Mouse (Mus musculus) splenic B cell, adult 2 months (primary cell): Measurements from ENCODE around the gene Gfy.

Source experiments
- DNase-seq: peaks from one replicate; pipeline ENCODE4 v3.0.0-alpha.2; 2011; ENCODE audit warnings: low read depth, low spot score
- H3K27me3 ChIP-seq: 2 replicates; pipeline ENCODE4 v1.6.1; 2012; ENCODE audit warnings: mild to moderate bottlenecking, low read length, moderate library complexity, mixed read lengths; ENCODE audit not compliant: control insufficient read depth, poor library complexity, insufficient read depth, severe bottlenecking
- H3K36me3 ChIP-seq: 2 replicates; pipeline ENCODE4 v1.6.1; 2012; ENCODE audit warnings: mild to moderate bottlenecking, low read length, moderate library complexity, mixed read lengths; ENCODE audit not compliant: control insufficient read depth, poor library complexity, insufficient read depth, severe bottlenecking

Gfy gene

DNA sequence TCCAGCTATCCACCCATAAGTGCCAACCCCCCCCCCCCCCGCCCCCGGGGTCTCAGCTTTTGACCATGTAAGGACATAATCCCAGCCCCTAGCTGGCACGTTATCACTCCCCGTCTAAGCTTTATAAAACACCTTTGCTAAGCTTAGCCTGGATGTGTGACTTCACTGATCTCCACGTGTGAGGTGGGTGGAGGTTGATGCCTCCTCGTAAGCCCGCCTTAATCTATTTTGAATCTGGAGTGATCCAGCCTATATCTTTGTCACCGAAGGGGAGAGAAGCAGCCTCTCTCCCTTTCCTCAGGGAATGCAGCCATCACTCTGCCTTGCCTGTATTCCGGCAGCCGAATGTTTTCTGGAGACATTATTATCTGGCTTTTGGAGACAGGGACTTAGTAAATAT is 23.3 kb upstream of the Gfy start:
- DNase-seq, result no peak
- H3K27me3 ChIP-seq, result no peaks in the 10 kb centered on the region
- H3K36me3 ChIP-seq, result no peaks in the 10 kb centered on the region

DNA sequence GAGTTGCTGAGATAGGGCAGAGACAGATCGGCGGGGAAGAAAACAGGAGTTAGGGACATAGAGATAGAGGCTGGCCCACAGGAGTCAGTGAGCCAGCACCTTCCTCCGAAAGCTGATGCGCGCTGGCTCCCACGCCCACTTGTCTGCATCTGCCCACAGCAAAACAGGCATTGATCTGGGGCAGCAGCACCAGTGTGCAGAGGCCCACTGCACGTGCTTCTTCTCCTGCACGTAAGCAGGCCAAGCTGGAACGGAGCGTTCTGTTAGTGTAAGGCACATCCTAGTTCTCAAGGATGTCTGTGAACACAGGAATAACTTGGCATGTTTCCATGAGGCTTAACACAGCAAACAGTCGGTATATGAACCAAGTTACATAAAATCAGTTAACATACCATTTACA is 19.6 kb upstream of the Gfy start:
- Histone ChIP-seq H3K36me3 (no peaks in the 10 kb centered on the region), H3K27me3 (no peaks in the 10 kb centered on the region)
- DNase-seq, result no peak

DNA sequence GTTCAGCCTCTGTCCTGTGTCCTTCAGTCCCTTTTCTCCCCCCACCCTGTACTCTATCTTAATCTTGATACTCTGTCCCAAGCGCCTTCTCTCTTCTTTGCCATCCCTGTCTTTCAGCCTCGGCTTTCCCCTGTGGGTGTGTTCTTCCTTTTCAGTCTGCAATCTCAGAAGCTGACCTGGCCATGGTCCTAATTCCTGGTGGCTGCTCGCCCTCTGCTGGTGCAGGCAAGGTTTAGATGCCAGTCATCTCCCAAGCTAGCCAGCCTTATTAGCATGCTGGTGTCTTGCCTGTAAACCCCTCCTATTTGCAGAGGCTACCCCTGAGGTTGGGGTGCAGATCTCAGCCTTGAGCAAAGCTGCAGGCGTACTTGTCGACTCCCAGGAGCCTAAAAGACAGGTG is 19.1 kb upstream of the Gfy start:
- Histone ChIP-seq H3K36me3 (no peaks in the 10 kb centered on the region), H3K27me3 (no peaks in the 10 kb centered on the region)
- DNase-seq, result peak; percentile 81

DNA sequence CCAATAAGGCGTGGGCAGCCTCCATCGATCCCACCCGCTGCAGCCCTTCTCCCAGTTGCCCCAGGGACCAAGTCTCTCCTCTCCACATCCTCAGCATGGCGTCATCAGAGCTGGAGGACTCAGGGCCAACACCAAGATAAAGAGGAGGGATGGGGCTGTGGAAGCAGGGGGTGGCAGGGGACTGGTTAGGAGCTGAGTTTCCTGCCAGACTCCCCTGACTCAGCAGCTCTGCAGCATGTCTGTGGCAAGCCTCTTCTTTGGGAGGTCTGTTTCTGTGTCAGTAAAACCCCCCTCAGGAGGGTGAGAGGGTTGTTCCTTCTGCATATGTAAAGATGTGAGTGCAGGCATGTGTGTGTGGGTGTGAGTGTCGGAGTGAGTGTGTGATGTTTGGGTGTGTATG is 17.6 kb upstream of the Gfy start:
- Histone ChIP-seq H3K36me3 (no peaks in the 10 kb centered on the region), H3K27me3 (no peaks in the 10 kb centered on the region)
- DNase-seq, result no peak

DNA sequence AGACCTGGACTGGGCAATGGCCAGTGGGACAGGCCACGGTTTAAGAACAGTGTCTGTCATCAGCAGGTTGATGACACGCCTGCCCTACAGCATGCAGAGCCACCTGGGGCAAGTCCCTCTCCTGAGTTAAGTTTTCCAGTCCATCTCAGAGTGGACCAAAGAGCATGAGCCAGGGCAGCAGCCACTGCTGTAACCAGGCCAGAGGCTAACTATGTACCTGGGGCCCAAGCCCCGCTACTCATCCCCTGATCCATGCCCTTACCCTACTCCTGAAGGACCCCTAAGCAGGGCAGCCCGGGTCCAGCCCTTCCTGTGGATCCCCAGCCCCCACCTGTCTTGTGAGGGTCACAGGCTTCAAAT is 16.8 kb upstream of the Gfy start:
- no peaks in the 10 kb centered on the region for H3K27me3 ChIP-seq
- no peak for DNase-seq

DNA sequence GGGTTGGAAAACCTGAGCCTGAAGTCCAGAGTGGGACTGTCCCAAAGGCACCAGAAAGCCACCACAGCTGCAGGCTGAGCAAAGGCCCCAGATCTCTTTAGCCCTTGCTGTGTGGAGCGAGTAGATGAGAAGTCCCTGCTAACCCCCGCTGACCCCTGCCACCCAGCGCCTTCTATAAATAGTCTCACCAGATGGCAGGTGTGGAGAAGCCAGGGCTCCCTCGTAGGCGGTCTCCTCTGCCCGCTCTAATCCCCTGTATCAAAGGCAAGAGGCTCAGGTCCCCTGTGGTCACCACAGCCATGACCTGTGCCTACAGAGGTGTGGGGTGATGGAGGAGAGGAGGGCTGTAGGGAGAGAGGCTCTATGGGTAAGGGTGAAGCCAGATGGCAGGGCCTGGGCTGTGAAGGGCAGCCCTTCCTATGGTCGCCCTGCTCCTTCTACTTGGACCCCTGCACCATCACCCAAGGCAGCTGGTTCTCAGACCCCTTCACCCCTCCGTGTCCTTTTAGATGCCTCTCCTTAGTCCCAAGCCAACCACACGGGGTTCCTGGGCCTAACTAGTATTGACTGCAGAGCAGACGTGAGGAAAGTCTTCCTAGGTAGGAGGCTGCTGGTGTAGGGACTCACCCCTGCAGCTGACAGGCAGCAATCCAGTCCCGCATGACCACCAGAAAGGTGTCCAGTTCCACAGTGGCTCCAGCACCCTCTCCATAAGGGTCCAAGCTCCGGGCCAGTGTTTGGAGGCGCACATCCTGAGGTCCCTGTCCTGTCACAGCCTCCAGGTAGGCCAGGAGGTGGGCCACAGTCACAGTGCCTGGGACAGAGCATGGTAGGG is 16.2 kb upstream of the Gfy start:
- H3K36me3 ChIP-seq, result no peaks in the 10 kb centered on the region
- no peaks in the 10 kb centered on the region for H3K27me3 ChIP-seq
- no peak for DNase-seq

More for the DNA sequence above, 16.8 kb upstream of the Gfy start:
- H3K36me3 ChIP-seq, result no peaks in the 10 kb centered on the region

DNA sequence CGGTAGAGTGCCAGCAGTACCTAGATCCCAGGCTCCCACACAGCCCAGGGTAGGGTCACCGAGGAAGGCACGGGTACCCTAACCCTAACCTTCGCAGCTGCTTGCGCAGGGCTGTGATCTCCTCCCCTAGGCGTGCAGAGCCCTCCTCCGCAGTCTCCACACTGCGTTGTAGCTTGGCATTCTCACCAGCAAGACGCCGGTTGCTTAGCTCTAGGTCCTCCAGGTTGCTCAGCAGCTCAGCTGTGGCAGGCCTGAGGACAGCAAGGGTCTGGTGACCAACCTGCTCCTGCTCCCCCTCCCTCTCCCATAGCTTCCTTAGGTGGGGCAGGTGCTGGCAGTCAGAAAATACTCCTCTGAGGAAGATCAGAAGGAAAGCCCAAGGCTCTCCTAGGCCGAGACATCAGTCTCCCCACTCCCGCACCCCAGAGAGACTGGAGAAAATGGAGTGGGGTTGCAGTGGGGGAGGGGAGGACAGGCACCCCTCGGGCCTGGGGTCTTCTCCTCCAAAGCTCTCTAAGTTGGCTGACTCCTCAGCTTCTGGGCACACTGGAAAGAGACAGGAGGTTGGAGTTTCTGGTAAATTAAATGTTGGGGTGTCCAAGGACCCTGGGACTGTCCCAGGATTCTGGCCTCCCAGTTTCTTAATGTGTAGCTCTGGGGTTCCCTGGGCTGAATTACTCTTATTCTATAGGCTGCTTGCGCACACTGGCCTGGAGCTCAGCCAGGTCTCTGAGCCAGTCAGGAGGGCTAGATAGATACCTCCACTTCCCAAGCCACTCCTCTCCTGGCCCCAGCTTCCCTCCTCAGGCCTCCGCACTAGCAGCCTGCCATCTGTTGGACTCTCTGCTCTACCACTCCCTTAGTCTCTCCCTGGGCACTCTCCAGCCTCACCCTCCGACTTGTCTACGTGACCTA is 14.8 kb upstream of the Gfy start:
- no peaks in the 10 kb centered on the region for H3K27me3 ChIP-seq
- H3K36me3 ChIP-seq, result no peaks in the 10 kb centered on the region
- DNase-seq, result no peak

DNA sequence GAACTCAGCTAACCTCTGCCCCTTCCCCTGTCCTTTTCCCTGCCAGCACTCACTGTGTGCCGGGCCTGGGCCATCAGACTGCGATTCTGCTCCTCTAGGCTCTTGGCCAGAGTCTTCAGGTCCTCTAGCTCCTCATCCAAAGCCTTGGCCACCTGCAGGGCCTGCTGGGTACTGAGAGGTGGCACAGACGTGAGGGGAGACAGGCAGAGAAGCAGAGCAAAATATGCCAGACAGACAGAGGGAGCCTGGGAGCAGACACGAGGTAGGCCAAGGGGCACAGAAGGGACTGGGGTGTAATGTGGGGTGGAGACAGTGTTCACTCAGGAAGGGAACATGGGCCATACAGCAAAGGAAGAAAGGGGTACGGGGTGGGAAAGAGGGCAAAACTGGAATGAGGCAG is 14.0 kb upstream of the Gfy start:
- H3K27me3 ChIP-seq, result no peaks in the 10 kb centered on the region
- no peaks in the 10 kb centered on the region for H3K36me3 ChIP-seq
- no peak for DNase-seq

DNA sequence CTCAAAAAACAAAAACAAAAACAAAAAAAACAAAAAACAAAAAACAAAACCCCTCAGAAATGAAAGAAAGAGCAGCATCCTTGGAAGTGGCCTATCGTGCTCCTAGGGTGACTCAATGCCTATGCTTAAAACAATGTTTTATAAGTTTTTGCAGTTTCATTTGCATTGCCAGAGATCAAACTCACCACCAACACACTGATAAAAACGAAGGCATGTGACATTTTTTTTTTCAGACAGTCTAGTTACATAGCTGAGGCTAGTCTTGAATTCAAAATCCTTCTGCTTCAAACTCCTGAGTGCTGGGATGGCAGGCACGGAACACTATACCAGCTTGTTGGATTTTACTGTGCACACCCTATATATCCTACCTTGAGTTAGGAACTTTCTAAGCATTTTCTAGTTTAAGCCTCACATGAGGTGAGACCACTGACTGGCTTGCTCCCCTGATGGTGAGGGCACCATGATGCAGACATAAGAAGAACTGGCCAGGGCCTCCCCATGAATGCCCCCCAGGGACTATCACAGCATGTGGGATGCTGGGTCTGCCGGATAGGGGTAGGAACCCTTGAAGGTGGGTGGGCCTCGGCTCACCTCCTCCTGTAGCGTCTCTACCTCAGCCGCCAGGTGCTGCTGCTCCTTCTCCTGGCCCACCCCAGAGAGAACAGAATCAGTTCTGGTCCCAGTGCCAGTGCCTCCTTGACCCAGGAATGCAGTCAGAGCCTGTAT is 13.4 kb upstream of the Gfy start:
- H3K36me3 ChIP-seq, result no peaks in the 10 kb centered on the region
- no peak for DNase-seq

DNA sequence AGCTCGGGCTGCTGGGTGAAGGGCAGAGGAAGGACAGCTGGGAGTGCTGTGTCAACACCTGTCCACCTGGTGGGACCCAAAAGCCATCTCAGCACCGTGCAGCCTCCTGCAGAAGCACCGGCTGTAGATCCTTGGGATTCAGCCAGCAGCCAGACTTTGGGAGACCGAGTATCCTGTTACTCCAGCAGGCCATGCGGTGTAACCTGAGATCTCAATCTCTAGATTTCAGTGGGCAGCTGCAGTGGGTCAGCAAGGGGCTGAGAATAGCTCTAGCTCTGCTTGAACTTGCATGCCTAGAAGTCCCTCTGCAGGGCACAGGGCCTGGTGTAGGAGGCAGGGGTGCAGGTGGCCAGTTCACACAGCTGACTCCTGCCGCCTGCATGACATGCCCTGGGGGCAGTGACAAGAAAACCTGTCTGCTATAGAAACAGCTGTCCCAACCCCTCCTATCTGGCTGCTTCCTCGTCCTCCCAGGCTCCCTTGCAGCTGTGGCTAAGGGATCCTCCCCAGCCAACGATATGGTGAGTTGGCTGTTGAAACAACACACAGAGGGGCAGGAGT is 12.5 kb upstream of the Gfy start:
- Histone ChIP-seq H3K36me3 (no peaks in the 10 kb centered on the region), H3K27me3 (no peaks in the 10 kb centered on the region)
- no peak for DNase-seq

More for the DNA sequence above, 13.4 kb upstream of the Gfy start:
- H3K27me3 ChIP-seq, result no peaks in the 10 kb centered on the region

DNA sequence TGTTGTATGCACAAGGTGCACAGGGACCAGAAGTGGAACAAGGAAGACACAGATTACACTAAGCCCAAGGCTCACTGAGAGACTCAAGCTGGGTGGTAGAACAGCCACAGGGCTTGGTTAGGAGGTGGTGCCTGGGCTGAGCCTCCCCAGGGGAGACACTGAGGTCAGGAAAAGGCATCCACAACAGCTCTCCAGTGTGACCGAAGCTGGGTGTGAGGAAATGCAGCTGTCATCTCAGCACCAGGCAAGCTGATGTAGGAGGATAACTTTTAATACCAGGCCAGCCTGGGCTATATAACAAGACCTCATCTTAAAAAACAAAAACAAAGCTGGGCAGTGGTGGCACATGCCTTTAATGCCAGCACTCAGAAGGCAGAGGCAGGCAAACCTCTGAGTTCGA is 11.8 kb upstream of the Gfy start:
- no peak for DNase-seq
- Histone ChIP-seq H3K27me3 (no peaks in the 10 kb centered on the region), H3K36me3 (no peaks in the 10 kb centered on the region)

DNA sequence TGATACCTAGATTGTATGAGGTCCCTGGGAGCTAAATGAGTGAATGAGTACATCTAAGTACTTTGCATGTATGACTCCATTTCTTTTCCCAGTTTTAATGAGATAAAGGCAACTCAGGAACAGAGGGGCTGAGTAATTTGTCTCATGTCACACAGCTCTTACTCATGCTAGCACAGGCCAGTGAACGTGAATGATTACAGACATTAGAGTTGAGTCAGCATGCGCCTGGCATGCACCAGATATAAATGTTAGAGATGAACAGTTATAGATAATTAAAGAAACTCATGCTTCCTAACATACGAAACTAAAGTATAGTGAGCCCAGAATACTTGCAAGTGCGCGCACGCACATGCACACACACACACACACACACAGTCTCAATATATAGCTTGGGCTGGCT is 10.8 kb upstream of the Gfy start:
- DNase-seq, result no peak
- no peaks in the 10 kb centered on the region for H3K36me3 ChIP-seq
- no peaks in the 10 kb centered on the region for H3K27me3 ChIP-seq

DNA sequence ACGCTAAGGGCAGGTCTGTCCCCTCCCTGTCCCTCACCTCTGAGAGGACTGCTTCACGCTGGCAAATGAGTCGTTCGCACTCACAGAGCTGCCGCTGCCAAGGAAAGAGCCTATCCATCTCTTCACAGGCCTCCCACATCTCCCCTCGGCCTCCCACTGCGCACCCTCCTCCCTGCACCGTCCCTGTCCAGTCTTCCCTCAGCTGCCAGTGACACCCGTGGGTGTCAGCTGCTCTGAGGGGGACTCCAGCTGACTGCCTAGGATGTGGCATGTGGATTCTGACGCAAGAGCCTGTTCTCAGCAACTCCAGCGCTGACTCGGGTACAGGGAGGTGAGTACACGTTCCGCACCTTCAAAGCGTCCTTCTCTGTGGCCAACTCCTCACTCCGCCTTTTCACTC is 10.2 kb upstream of the Gfy start:
- no peaks in the 10 kb centered on the region for H3K36me3 ChIP-seq
- DNase-seq, result no peak
- H3K27me3 ChIP-seq, result no peaks in the 10 kb centered on the region

DNA sequence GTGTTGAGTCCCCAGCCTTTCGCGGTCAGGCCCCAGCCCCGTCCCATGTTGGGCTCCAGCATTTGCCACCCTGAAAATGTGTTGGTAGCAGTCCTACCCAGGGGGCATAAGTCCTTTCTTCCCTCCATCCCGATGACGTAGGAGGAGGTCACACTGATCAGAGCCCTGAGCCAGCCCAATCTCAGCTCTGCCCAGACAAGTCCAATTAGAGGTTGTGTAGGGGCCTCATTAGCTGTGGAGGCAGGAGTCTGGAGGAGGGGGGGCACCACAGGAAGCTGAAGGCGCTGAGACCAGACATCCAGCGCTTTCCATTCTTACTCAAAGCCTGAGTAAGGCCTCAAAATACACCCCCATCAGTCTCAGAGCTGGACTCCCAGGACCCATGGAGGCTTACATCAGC is 6.6 kb upstream of the Gfy start:
- no peak for DNase-seq
- Histone ChIP-seq H3K36me3 (no peaks in the 10 kb centered on the region), H3K27me3 (no peaks in the 10 kb centered on the region)
